Mouse (Mus musculus) cerebellum, adult 2 months (tissue): Measurements from ENCODE around the gene Vac14.

ENCODE experiments used
- CTCF ChIP-seq: fragments of 200-500 bp; IDR thresholded peaks from 2 replicates; pipeline ENCODE4 v1.5.1; 2011; ENCODE audit warnings: low read depth, mild to moderate bottlenecking, control low read depth, low read length, moderate library complexity, borderline replicate concordance; ENCODE audit not compliant: insufficient read depth
- POLR2A ChIP-seq: fragments of 200-500 bp; IDR thresholded peaks from 2 replicates; pipeline ENCODE4 v1.6.1; 2011; ENCODE audit warnings: low read length, control low read depth, borderline replicate concordance; ENCODE audit not compliant: insufficient read depth

DNA sequence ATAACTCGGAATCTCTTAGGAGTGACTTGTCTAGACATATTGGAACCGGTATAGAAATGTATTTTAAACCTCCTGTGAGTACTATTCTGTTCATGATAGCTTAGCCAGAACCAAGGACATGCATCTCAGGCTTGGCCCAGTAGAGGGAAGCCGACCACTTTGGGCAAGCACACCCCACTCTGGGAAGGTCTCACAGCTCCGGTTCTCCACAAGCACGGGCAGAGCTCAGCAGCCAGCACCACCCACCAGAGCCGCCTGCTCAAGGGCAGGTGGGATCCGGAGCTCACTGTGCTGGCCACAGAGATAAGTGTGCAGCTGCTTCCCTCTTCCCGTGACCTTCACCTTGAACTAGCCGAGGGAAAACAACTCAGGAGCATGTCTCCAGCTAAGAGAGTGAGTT is 32.5 kb downstream of the Vac14 start:
- TF ChIP-seq POLR2A (no peak), CTCF (no peak)
